Mouse (Mus musculus) testis, postnatal 14 days (tissue): ENCODE measurements around the gene Slc9a3r2.

Experiments
- DNase-seq: peaks from one replicate; pipeline ENCODE4 v3.0.0; 2021; ENCODE audit warnings: low spot score

The Slc9a3r2 gene

DNA sequence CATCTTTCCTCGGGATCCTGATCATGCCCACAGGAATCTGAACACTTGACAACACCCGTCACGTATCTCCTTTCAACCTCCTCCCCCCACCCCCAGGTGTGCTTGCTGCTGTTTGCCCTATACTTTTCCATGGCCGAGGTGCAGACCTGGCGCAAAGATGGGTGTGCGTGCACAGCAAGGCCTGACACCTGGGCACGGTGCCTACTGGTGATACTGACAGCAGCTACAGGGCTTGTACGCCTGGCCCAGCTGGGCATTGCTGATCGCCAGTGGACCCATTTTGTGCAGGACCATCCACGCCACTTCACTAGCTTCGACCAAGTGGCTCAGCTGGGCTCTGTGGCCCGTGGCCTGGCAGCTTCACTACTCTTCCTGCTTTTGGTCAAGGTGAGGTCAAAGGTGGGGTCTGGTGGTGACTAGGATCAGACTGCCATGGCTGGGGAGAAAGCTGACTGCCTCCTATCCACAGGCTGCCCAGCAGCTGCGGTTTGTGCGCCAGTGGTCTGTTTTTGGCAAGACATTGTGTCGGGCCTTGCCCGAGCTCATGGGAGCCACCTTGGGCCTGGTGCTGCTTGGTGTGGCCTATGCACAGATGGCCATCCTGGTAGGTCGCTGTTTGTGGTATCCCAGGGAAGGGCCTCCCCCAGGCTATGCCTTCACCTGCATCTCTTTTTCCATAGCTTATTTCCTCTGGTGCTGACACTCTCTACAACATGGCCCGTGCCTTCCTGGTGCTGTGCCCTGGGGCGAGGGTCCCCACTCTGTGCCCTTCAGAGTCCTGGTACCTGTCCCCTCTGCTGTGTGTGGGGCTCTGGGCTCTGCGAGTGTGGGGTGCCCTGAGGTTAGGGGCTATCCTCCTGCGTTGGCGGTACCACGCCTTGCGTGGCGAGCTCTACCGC lies 55.9 kb downstream of the Slc9a3r2 start:
- no peak for DNase-seq

GRCm38 (mm10) chr17:24593248-24593647 lies 56.9 kb downstream of the Slc9a3r2 start:
- DNase-seq: no peak

GRCm38 (mm10) chr17:24591695-24592094 lies 58.4 kb downstream of the Slc9a3r2 start:
- no peak for DNase-seq

DNA sequence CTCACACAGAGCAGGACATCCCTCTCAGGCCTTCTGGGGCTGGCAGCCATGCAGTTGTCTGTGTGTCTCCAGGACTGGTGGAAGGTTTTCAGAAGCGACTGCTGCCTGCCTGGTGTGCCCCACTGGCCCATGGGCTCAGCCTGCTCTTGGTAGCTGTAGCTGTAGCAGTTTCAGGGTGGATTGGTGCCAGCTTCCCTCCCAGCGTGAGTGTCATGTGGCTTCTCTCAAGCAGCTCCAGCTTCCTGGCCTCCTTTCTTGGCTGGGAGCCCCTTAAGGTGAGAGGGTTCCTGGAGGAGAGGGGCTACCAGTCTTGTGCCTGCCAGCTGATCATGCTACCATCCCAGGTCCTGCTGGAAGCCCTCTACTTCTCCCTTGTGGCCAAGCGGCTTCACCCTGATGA lies 59.2 kb downstream of the Slc9a3r2 start:
- no peak for DNase-seq
